In genomic region chr7:46918678-46919371, GRCm38 (mm10) we compare ENCODE assay signal across 8 mouse cellular contexts. TPM values are rescaled to one million over a fixed set of nuclear protein-coding genes. Genes with fewer than 3 reads are reported as not detected.
DNase-seq lines count a peak whose midpoint lies in the region; ATAC-seq lines count a peak whose summit lies in the region.

No protein-coding gene starts in this region.

- H3K9me3 ChIP-seq in lung, embryonic 15.5 days: no peaks in the 10 kb centered on the region
- H3K9me3 ChIP-seq in hindbrain, embryonic 14.5 days (ENCODE audit: control insufficient read depth, low read length): no peaks in the 10 kb centered on the region
- H3K9me3 ChIP-seq in midbrain, embryonic 11.5 days (ENCODE audit: control insufficient read depth, low read length): no peaks in the 10 kb centered on the region

- WGBS in lung, embryonic 15.5 days: 11% methylated on average over 13 of the region's 13 CpGs
- 21% methylated on average over 13 of the region's 13 CpGs for WGBS in hindbrain, embryonic 14.5 days
- WGBS in midbrain, embryonic 11.5 days: 19% methylated on average over 13 of the region's 13 CpGs

- H3K4me1 ChIP-seq in lung, embryonic 15.5 days: peaks cover 37% of the 10 kb centered on the region
- peaks cover 20% of the 10 kb centered on the region for H3K4me1 ChIP-seq in hindbrain, embryonic 14.5 days (replicated peaks; ENCODE audit: control insufficient read depth, insufficient read depth, low read length)
- H3K4me1 ChIP-seq in midbrain, embryonic 11.5 days (ENCODE audit: control insufficient read depth, insufficient read depth, low read length): peaks cover 14% of the 10 kb centered on the region

- no peak for ATAC-seq in lung, embryonic 15.5 days (ENCODE audit: borderline replicate concordance, extremely low read depth, low FRiP score, low TSS enrichment)
- no peak for ATAC-seq in hindbrain, embryonic 14.5 days (ENCODE audit: low FRiP score)
- ATAC-seq in midbrain, embryonic 11.5 days (ENCODE audit: low FRiP score): no peak
- no peak for ATAC-seq in inflammation-experienced regulatory T-cells, adult 6 months

- DNase-seq in lung, postnatal 4 days: no peak
- peak; percentile 46 for DNase-seq in c-Kit-positive CD71-positive TER-119-negative erythroid progenitor cells, embryonic 14.5 days (ENCODE audit: low read depth)
- DNase-seq in hindbrain, embryonic 14.5 days (ENCODE audit: low spot score): peak; percentile 38
- peak; percentile 86 for DNase-seq in midbrain, embryonic 11.5 days (ENCODE audit: low spot score, missing footprints)
- no peak for DNase-seq in layer of hippocampus, postnatal 14 days (ENCODE audit: low spot score in 2 of 2)
- DNase-seq in spleen, adult 18-20 months: no peak

- peaks cover 3% of the 10 kb centered on the region; the same call in 1 of the 2 replicates for H3K36me3 ChIP-seq in lung, embryonic 15.5 days
- H3K36me3 ChIP-seq in hindbrain, embryonic 14.5 days (replicated peaks; ENCODE audit: control insufficient read depth, insufficient read depth): peaks cover 24% of the 10 kb centered on the region
- H3K36me3 ChIP-seq in midbrain, embryonic 11.5 days (ENCODE audit: control insufficient read depth, insufficient read depth, low read length): peaks cover 2% of the 10 kb centered on the region

- H3K4me2 ChIP-seq in lung, embryonic 15.5 days: peak overlapping the region; percentile 70
- H3K4me2 ChIP-seq in hindbrain, embryonic 14.5 days (replicated peaks): peak overlapping the region; percentile 61
- H3K4me2 ChIP-seq in midbrain, embryonic 11.5 days: peak overlapping the region; percentile 51

- H3K9ac ChIP-seq in lung, embryonic 15.5 days: peak overlapping the region; percentile 94
- H3K9ac ChIP-seq in hindbrain, embryonic 14.5 days: peak overlapping the region; percentile 92
- H3K9ac ChIP-seq in midbrain, embryonic 11.5 days (ENCODE audit: low read length): peak overlapping the region; percentile 97

- H3K27me3 ChIP-seq in lung, embryonic 15.5 days: no peaks in the 10 kb centered on the region
- H3K27me3 ChIP-seq in hindbrain, embryonic 14.5 days (ENCODE audit: control insufficient read depth, insufficient read depth, low read length): no peaks in the 10 kb centered on the region
- no peaks in the 10 kb centered on the region for H3K27me3 ChIP-seq in midbrain, embryonic 11.5 days (ENCODE audit: control insufficient read depth, insufficient read depth, low read length)

- peak overlapping the region; percentile 98 for H3K27ac ChIP-seq in lung, embryonic 15.5 days
- peak overlapping the region; percentile 97 for H3K27ac ChIP-seq in hindbrain, embryonic 14.5 days
- H3K27ac ChIP-seq in midbrain, embryonic 11.5 days (ENCODE audit: low read depth, low read length): peak overlapping the region; percentile 94

- H3K4me3 ChIP-seq in lung, embryonic 15.5 days: peak overlapping the region; percentile 75
- peak overlapping the region; percentile 96 for H3K4me3 ChIP-seq in hindbrain, embryonic 14.5 days (replicated peaks; ENCODE audit: low read length)
- peak overlapping the region; percentile 77 for H3K4me3 ChIP-seq in midbrain, embryonic 11.5 days (ENCODE audit: low read depth, low read length)

RNA-seq across cellular contexts. Expression of gene Tsg101, which starts 0.9 kb away (rescaled TPM):
- 157 and 163 TPM in 2 replicates for polyA plus RNA-seq in lung, embryonic 15.5 days (2015; fragmentation: Nextera tagmentation; extraction: Ambion mirVana)
- polyA plus RNA-seq in hindbrain, embryonic 14.5 days (2014; fragmentation: Nextera tagmentation; extraction: Ambion mirVana): 362 and 374 TPM in 2 replicates
- 342 and 362 TPM in 2 replicates for polyA plus RNA-seq in midbrain, embryonic 11.5 days (2014; fragmentation: Nextera tagmentation; extraction: Ambion mirVana)
- polyA plus RNA-seq in inflammation-experienced regulatory T-cells, adult 6 months (2017; shearing (Covaris generic)): 100 to 1,000 TPM; 101 to 140 (median 128) TPM
- total RNA-seq in layer of hippocampus, postnatal 14 days (2021): 10 to 100 TPM; 71.9 to 80.3 TPM

RNA-seq across cellular contexts. Expression of gene Uevld, which starts 39.5 kb away (rescaled TPM):
- 12.1 and 13.1 TPM in 2 replicates for polyA plus RNA-seq in lung, embryonic 15.5 days (2015; fragmentation: Nextera tagmentation; extraction: Ambion mirVana)
- polyA plus RNA-seq in hindbrain, embryonic 14.5 days (2014; fragmentation: Nextera tagmentation; extraction: Ambion mirVana): 5.3 and 5.6 TPM in 2 replicates
- 14.3 and 14.8 TPM in 2 replicates for polyA plus RNA-seq in midbrain, embryonic 11.5 days (2014; fragmentation: Nextera tagmentation; extraction: Ambion mirVana)
- polyA plus RNA-seq in inflammation-experienced regulatory T-cells, adult 6 months (2017; shearing (Covaris generic)): 10 to 100 TPM in 1 of 3 experiments, 1 to 10 TPM in 2; 7.7 to 12.0 (median 8.1) TPM
- 10 to 100 TPM; 10.4 to 11.3 TPM for total RNA-seq in layer of hippocampus, postnatal 14 days (2021)

RNA-seq across cellular contexts. Expression of gene Ldhc, which starts 57.8 kb away (rescaled TPM):
- 0.14 TPM in 1 of 2 replicates, not detected in the other for polyA plus RNA-seq in lung, embryonic 15.5 days (2015; fragmentation: Nextera tagmentation; extraction: Ambion mirVana)
- 0.19 and 0.29 TPM in 2 replicates for polyA plus RNA-seq in hindbrain, embryonic 14.5 days (2014; fragmentation: Nextera tagmentation; extraction: Ambion mirVana)
- not detected in 2 replicates for polyA plus RNA-seq in midbrain, embryonic 11.5 days (2014; fragmentation: Nextera tagmentation; extraction: Ambion mirVana)
- not detected for polyA plus RNA-seq in inflammation-experienced regulatory T-cells, adult 6 months (2017; shearing (Covaris generic))
- not detected for total RNA-seq in layer of hippocampus, postnatal 14 days (2021)

Comparison
In these comparisons a context has a peak if more than half of its experiments do, and no peak if none do; other contexts are left out.
1. DNase-seq: peak in c-Kit-positive CD71-positive TER-119-negative erythroid progenitor cells, embryonic 14.5 days (single experiment), hindbrain, embryonic 14.5 days (single experiment) and midbrain, embryonic 11.5 days (single experiment); none in lung, postnatal 4 days (0 of 2), layer of hippocampus, postnatal 14 days (0 of 2) and spleen, adult 18-20 months (0 of 2).
2. Peak in every context shown above with its lines, with median percentiles within 50 percentile points of each other: H3K27ac ChIP-seq, H3K4me2 ChIP-seq, H3K4me3 ChIP-seq and H3K9ac ChIP-seq.